Mouse (Mus musculus) stomach, adult 2 months (tissue): ENCODE results near the gene Foxk2. TPM values are rescaled to one million over a fixed set of nuclear protein-coding genes. Genes with fewer than 3 reads are reported as not detected.

ENCODE experiments used
- polyA plus RNA-seq: library from polyadenylated mRNA; depleted of rRNA; stranded (reverse); fragments of >200 nt; gene quantifications from 2 replicates; pipeline ENCODE4 v1.2.3, GENCODE M21; 2012; rRNA removed

Foxk2 gene
- 17.9 and 23.9 TPM in 2 replicates for polyA plus RNA-seq

GRCm38 (mm10) chr11:121259160-121260100, at the start of gene Foxk2:
Gene Foxk2, plus strand, starts transcription at chr11:121259990.

GRCm38 (mm10) chr11:121229018-121229439, 30.8 kb upstream of the Foxk2 start, which contains the start of gene Cybc1:
Gene Cybc1, minus strand, starts transcription at chr11:121229322.

GRCm38 (mm10) chr11:121236564-121237344, 23.0 kb upstream of the Foxk2 start, which contains the start of gene Narf:
Gene Narf, plus strand, starts transcription at chr11:121237253.

GRCm38 (mm10) chr11:121354091-121354707, 94.4 kb downstream of the Foxk2 start, which contains the start of gene Wdr45b:
Gene Wdr45b, minus strand, starts transcription at chr11:121354445.

Other genes starting within 250 kb of the Foxk2 start
- gene Cd7, start 220.6 kb upstream of the Foxk2 start, polyA plus RNA-seq: 0.60 and 0.72 TPM in 2 replicates
- gene Sectm1b, start 196.4 kb upstream of the Foxk2 start, polyA plus RNA-seq: 21.4 and 32.9 TPM in 2 replicates
- 2.0 and 4.8 TPM in 2 replicates for gene Sectm1a, start 178.8 kb upstream of the Foxk2 start, polyA plus RNA-seq
- not detected in 2 replicates for gene Tex19.2, start 141.3 kb upstream of the Foxk2 start, polyA plus RNA-seq
- 0.04 TPM in 1 of 2 replicates, not detected in the other for gene Tex19.1, start 113.8 kb upstream of the Foxk2 start, polyA plus RNA-seq
- gene Uts2r, start 99.7 kb upstream of the Foxk2 start, polyA plus RNA-seq: not detected in 2 replicates
- gene Hexdc, start 55.6 kb upstream of the Foxk2 start, polyA plus RNA-seq: 8.6 and 10.0 TPM in 2 replicates
- 7.9 and 11.5 TPM in 2 replicates for gene Ogfod3, start 55.3 kb upstream of the Foxk2 start, polyA plus RNA-seq
- 10.2 and 10.3 TPM in 2 replicates for gene Cybc1, start 30.7 kb upstream of the Foxk2 start, polyA plus RNA-seq
- 12.5 and 16.9 TPM in 2 replicates for gene Narf, start 22.7 kb upstream of the Foxk2 start, polyA plus RNA-seq
- 15.7 and 16.0 TPM in 2 replicates for gene Wdr45b, start 94.5 kb downstream of the Foxk2 start, polyA plus RNA-seq
- 1.3 and 1.7 TPM in 2 replicates for gene Rab40b, start 128.3 kb downstream of the Foxk2 start, polyA plus RNA-seq
- 0.73 and 1.9 TPM in 2 replicates for gene Fn3krp, start 161.4 kb downstream of the Foxk2 start, polyA plus RNA-seq
- gene Fn3k, start 174.9 kb downstream of the Foxk2 start, polyA plus RNA-seq: 0.79 and 1.00 TPM in 2 replicates
- 20.4 and 30.0 TPM in 2 replicates for gene Tbcd, start 192.0 kb downstream of the Foxk2 start, polyA plus RNA-seq